Mouse (Mus musculus) effector memory CD4-positive, alpha-beta T cell, adult 7 months (primary cell): Measurements from ENCODE around the gene Kcns1. TPM values are rescaled to one million over a fixed set of nuclear protein-coding genes. Genes with fewer than 3 reads are reported as not detected.

Experiments used
- polyA plus RNA-seq: library from polyadenylated mRNA; unstranded; fragments of 100-300 nt; shearing (Covaris generic); gene quantifications from one replicate; pipeline ENCODE4 v1.2.1, GENCODE M21; 2017

The Kcns1 gene
- polyA plus RNA-seq: 0.13 TPM

GRCm38 (mm10) chr2:164170902-164171301, at the start of gene Kcns1:
Gene Kcns1 (minus strand): TSS chr2:164171113.

DNA sequence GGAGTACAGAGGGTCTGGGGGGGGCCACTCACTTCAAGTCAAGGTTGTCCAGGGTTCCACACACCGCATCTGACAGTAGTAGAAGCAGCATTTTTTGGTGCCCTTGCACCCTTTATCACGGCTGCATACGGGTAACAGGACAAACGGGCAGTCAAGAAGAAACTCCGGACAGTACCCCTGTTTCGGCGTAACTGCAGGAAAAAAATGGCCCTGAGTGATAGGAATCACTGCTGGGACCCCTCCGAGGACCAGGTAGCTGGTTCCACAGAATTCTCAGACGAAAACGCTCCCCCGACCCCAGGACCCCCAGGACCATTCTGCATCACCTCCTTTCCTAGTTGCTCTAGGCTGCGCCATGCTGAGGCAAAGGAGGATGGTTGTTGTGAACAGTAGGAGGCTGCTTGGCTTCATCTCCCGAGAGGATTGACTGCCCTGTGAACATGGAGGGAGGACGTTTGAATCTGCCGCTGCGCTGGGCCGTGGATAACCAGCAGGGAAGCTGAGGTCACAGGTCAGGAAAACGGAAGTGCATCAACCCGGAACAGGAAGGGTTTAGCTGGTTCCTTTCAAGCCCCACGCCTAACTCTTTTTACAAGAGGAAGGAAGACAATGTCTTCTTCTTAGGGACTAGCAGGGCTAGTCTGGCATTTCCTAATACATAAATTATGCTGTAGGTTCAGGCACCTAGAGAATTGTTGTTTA, 28.9 kb upstream of the Kcns1 start, which contains the start of gene Wfdc15a:
Wfdc15a (minus strand) TSS at position 505 of the 702 bp plus-strand sequence.

GRCm38 (mm10) chr2:164190576-164190975, 19.7 kb upstream of the Kcns1 start, which contains the start of gene Wfdc12:
Gene Wfdc12 (minus strand): TSS chr2:164190608.

DNA sequence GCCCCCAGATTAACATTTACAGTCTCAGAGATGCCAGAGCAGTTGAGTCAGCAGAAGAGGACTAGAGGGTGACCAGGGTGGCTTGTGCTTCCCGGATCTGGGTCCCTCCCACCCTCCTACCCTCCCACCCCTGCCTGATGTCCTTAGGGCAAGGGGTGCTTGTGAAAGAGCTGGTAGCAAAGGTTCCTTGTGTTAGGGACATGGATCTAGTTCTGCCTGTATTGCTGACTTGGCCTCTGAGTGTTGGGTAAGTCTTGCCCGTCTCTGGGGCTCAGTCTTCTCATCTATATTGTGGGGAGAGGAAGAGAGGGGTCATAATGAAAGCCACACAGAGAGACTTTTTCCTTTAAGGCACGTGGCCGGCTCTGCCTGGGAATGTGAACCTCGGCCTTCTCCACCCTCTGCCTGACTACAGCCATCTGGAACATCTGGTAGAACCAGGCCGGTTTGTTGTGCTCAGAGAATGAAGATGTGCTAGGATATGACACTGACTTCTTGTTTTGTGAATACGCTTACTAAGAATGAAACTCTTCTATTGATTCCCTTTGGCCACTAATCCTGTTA, 11.9 kb upstream of the Kcns1 start, which contains the start of gene Wfdc5:
Wfdc5 (minus strand) TSS at position 51 of the 564 bp plus-strand sequence.

Other genes starting within 250 kb of the Kcns1 start
- gene Ywhab, start 176.2 kb downstream of the Kcns1 start, polyA plus RNA-seq: 125 TPM
- gene Pabpc1l, start 145.7 kb downstream of the Kcns1 start, polyA plus RNA-seq: 0.73 TPM
- gene Stk4, start 100.8 kb downstream of the Kcns1 start, polyA plus RNA-seq: 268 TPM
- 119 TPM for gene Tomm34, start 99.9 kb downstream of the Kcns1 start, polyA plus RNA-seq
- 0.38 TPM for gene Wfdc5, start 11.6 kb upstream of the Kcns1 start, polyA plus RNA-seq
- gene Wfdc12, start 19.5 kb upstream of the Kcns1 start, polyA plus RNA-seq: not detected
- not detected for gene Wfdc15a, start 29.0 kb upstream of the Kcns1 start, polyA plus RNA-seq
- not detected for gene Wfdc15b, start 50.5 kb upstream of the Kcns1 start, polyA plus RNA-seq
- gene Svs2, start 67.4 kb upstream of the Kcns1 start, polyA plus RNA-seq: not detected
- not detected for gene Svs3b, start 85.5 kb upstream of the Kcns1 start, polyA plus RNA-seq
- not detected for gene Svs4, start 107.3 kb upstream of the Kcns1 start, polyA plus RNA-seq
- gene Svs3a, start 118.2 kb upstream of the Kcns1 start, polyA plus RNA-seq: not detected
- not detected for gene Svs6, start 145.6 kb upstream of the Kcns1 start, polyA plus RNA-seq
- gene Svs5, start 161.6 kb upstream of the Kcns1 start, polyA plus RNA-seq: not detected
- gene Slpi, start 218.0 kb upstream of the Kcns1 start, polyA plus RNA-seq: 12.2 TPM
- gene Rbpjl, start 232.0 kb upstream of the Kcns1 start, polyA plus RNA-seq: 0.71 TPM
- 0.69 TPM for gene Matn4, start 234.0 kb upstream of the Kcns1 start, polyA plus RNA-seq